Mouse (Mus musculus) midbrain, postnatal 0 days (tissue): ENCODE results near the gene Nlgn3. TPM values are rescaled to one million over a fixed set of nuclear protein-coding genes. Genes with fewer than 3 reads are reported as not detected.

Source experiments
- ATAC-seq: fragments of 200-750 bp; cut with Nextera tagmentation; 2 replicates; pipeline ENCODE4 v1.8.0; 2017; ENCODE audit warnings: moderate number of reproducible peaks, mild to moderate bottlenecking, moderate TSS enrichment, moderate library complexity; ENCODE audit not compliant: low FRiP score
- DNase-seq: peaks from one replicate; pipeline ENCODE4 v3.0.0-alpha.2; 2015; ENCODE audit warnings: low spot score
- H3K27ac ChIP-seq: fragments of 300-500 bp; sonication (generic); 2 replicates; pipeline ENCODE4 v1.5.1; 2014; ENCODE audit warnings: low read depth, mild to moderate bottlenecking, low read length, mixed read lengths
- H3K27me3 ChIP-seq: fragments of 300-500 bp; sonication (generic); 2 replicates; pipeline ENCODE4 v1.6.1; 2014; ENCODE audit warnings: low read length, control low read depth, mixed read lengths; ENCODE audit not compliant: insufficient read depth
- H3K36me3 ChIP-seq: fragments of 300-500 bp; sonication (generic); 2 replicates; pipeline ENCODE4 v1.6.1; 2014; ENCODE audit warnings: low read length, control low read depth, mixed read lengths; ENCODE audit not compliant: insufficient read depth
- H3K4me1 ChIP-seq: fragments of 300-500 bp; sonication (generic); 2 replicates; pipeline ENCODE4 v1.6.1; 2014; ENCODE audit warnings: mild to moderate bottlenecking, control low read depth, antibody characterized with exemption, low read length, mixed read lengths; ENCODE audit not compliant: insufficient read depth
- H3K4me2 ChIP-seq: fragments of 300-500 bp; sonication (generic); 2 replicates; pipeline ENCODE4 v1.6.1; 2014; ENCODE audit warnings: low read depth, mild to moderate bottlenecking, low read length, mixed read lengths; ENCODE audit not compliant: poor library complexity, severe bottlenecking
- H3K4me3 ChIP-seq: fragments of 300-500 bp; sonication (generic); 2 replicates; pipeline ENCODE4 v1.5.1; 2014; ENCODE audit warnings: low read depth, mild to moderate bottlenecking, low read length, moderate library complexity
- H3K9ac ChIP-seq: fragments of 300-500 bp; sonication (generic); replicated peaks from 2 replicates; pipeline ENCODE4 v1.6.1; 2014; ENCODE audit warnings: mild to moderate bottlenecking, low read length, moderate library complexity, mixed read lengths; ENCODE audit not compliant: poor library complexity, severe bottlenecking
- H3K9me3 ChIP-seq: fragments of 300-500 bp; sonication (generic); 2 replicates; pipeline ENCODE4 v1.6.1; 2016; ENCODE audit warnings: low read length, control low read depth
- CTCF ChIP-seq: IDR thresholded peaks from 2 replicates; pipeline ENCODE4 v1.5.1; 2016; ENCODE audit warnings: antibody characterized with exemption, mild to moderate bottlenecking
- WGBS: fragments of 180-500 bp; shearing (Covaris S2); extraction: QIAGEN DNeasy Blood & Tissue Kit; methylation state at CpG from one replicate; pipeline ENCODE4 v1.1.7; 2014; 5-methylcytosine and 5-hydroxymethylcytosine counted together
- polyA plus RNA-seq: library from polyadenylated mRNA; unstranded; fragments of >200 nt; fragmentation: Nextera tagmentation; extraction: Ambion mirVana; gene quantifications from 2 replicates; pipeline ENCODE4 v1.2.1, GENCODE M21; 2015
- total RNA-seq: library from RNA; depleted of rRNA; stranded (reverse); fragments of >200 nt; gene quantifications from 2 replicates; pipeline ENCODE4 v1.2.3, GENCODE M21; 2014

Nlgn3 gene
- total and polyA plus RNA-seq, 2 experiments from 2014 or later: 84.6 to 188 TPM

GRCm38 (mm10) chrX:101289037-101289436, 9.9 kb upstream of the Nlgn3 start:
- H3K36me3 ChIP-seq: peaks cover 21% of the 10 kb centered on the region
- H3K27me3 ChIP-seq: no peaks in the 10 kb centered on the region
- no peaks in the 10 kb centered on the region for H3K9me3 ChIP-seq
- no peak overlapping the region for H3K4me2 ChIP-seq
- TF ChIP-seq CTCF: no peak
- 89% methylated on average over 7 of the region's 7 CpGs for WGBS
- H3K9ac ChIP-seq: no peak overlapping the region
- DNase-seq (no peak), ATAC-seq (no peak)
- H3K27ac ChIP-seq: no peak overlapping the region
- H3K4me3 ChIP-seq: no peak overlapping the region
- H3K4me1 ChIP-seq: no peaks in the 10 kb centered on the region

- 89% methylated on average over 10 of the region's 10 CpGs for WGBS
- no peak for ATAC-seq
- DNase-seq: no peak
- Histone ChIP-seq H3K4me2 (no peak overlapping the region), H3K4me1 (no peaks in the 10 kb centered on the region), H3K36me3 (peaks cover 18% of the 10 kb centered on the region), H3K4me3 (no peak overlapping the region), H3K27ac (no peak overlapping the region), H3K9me3 (no peaks in the 10 kb centered on the region), H3K27me3 (no peaks in the 10 kb centered on the region), H3K9ac (no peak overlapping the region)
- TF ChIP-seq CTCF: no peak
These were observed 8.9 kb upstream of the Nlgn3 start for GRCm38 (mm10) chrX:101290111-101290510.

- H3K36me3 ChIP-seq: peaks cover 4% of the 10 kb centered on the region; the same call in 1 of the 2 replicates
- H3K4me3 ChIP-seq: peak overlapping the region; percentile 50
- H3K27ac ChIP-seq: peak overlapping the region; percentile 77
- H3K4me1 ChIP-seq: no peaks in the 10 kb centered on the region
- DNase-seq (peak; percentile 80), ATAC-seq (peak; percentile 78)
- no peak for TF ChIP-seq CTCF
- H3K4me2 ChIP-seq: peak overlapping the region; percentile 60
- H3K27me3 ChIP-seq: no peaks in the 10 kb centered on the region
- H3K9me3 ChIP-seq: no peaks in the 10 kb centered on the region
- peak overlapping the region; percentile 77 for H3K9ac ChIP-seq
- 23% methylated on average over 10 of the region's 13 CpGs for WGBS
These were observed 782 bp downstream of the Nlgn3 start for GRCm38 (mm10) chrX:101299473-101300426.

GRCm38 (mm10) chrX:101300427-101301030, 1.6 kb downstream of the Nlgn3 start:
- Histone ChIP-seq H3K9ac (peak overlapping the region; percentile 77), H3K4me1 (no peaks in the 10 kb centered on the region), H3K36me3 (peaks cover 3% of the 10 kb centered on the region; the same call in 1 of the 2 replicates), H3K4me3 (peak overlapping the region; percentile 50), H3K27me3 (no peaks in the 10 kb centered on the region), H3K27ac (peak overlapping the region; percentile 77), H3K4me2 (peak overlapping the region; percentile 60), H3K9me3 (no peaks in the 10 kb centered on the region)
- peak; percentile 53 for ATAC-seq
- no peak for TF ChIP-seq CTCF
- peak; percentile 65 for DNase-seq
- WGBS: 27% methylated on average over 13 of the region's 13 CpGs

- ATAC-seq: no peak
- Histone ChIP-seq H3K27ac (0 out of 2 replicates have a peak overlapping the region, but pooled peaks have one; percentile 77), H3K36me3 (0 out of 2 replicates have a peak, but pooled peaks cover 2% of the 10 kb centered on the region), H3K27me3 (no peaks in the 10 kb centered on the region), H3K4me2 (peak overlapping the region; percentile 60), H3K9me3 (no peaks in the 10 kb centered on the region), H3K9ac (peak overlapping the region; percentile 30; the same call in 1 of the 2 replicates), H3K4me1 (no peaks in the 10 kb centered on the region), H3K4me3 (peak overlapping the region; percentile 50)
- no peak for DNase-seq
- peak; percentile 8; the same call in 1 of the 2 replicates for TF ChIP-seq CTCF
- WGBS: 56% methylated on average over 9 of the region's 9 CpGs
These were observed 2.7 kb downstream of the Nlgn3 start for GRCm38 (mm10) chrX:101301654-101302053.

- H3K4me2 ChIP-seq: no peak overlapping the region
- no peaks in the 10 kb centered on the region for H3K27me3 ChIP-seq
- no peaks in the 10 kb centered on the region for H3K9me3 ChIP-seq
- DNase-seq: no peak
- no peaks in the 10 kb centered on the region for H3K4me1 ChIP-seq
- H3K4me3 ChIP-seq: no peak overlapping the region
- WGBS: 31% methylated on average over 2 of the region's 2 CpGs
- no peak for ATAC-seq
- no peak overlapping the region for H3K9ac ChIP-seq
- no peak for TF ChIP-seq CTCF
- H3K27ac ChIP-seq: no peak overlapping the region
- 0 out of 2 replicates have a peak, but pooled peaks cover 4% of the 10 kb centered on the region for H3K36me3 ChIP-seq
These were observed 5.7 kb downstream of the Nlgn3 start for GRCm38 (mm10) chrX:101304646-101305045.
